Mouse (Mus musculus) heart, embryonic 12.5 days (tissue): Measurements from ENCODE around the gene Tmem179b. TPM values are rescaled to one million over a fixed set of nuclear protein-coding genes. Genes with fewer than 3 reads are reported as not detected.
A peak's percentile ranks its signal among the peaks of the same experiment; 100 is the strongest.

Source experiments
- ATAC-seq: fragments of 200-750 bp; cut with Nextera tagmentation; 2 replicates; pipeline ENCODE4 v1.8.0; 2017; ENCODE audit warnings: moderate TSS enrichment, moderate library complexity; ENCODE audit not compliant: insufficient number of reproducible peaks, low FRiP score
- H3K27ac ChIP-seq: fragments of 300-500 bp; sonication (generic); 2 replicates; pipeline ENCODE4 v1.5.1; 2016; ENCODE audit warnings: mild to moderate bottlenecking, moderate library complexity; ENCODE audit not compliant: poor library complexity, severe bottlenecking
- H3K27me3 ChIP-seq: fragments of 300-500 bp; sonication (generic); replicated peaks from 2 replicates; pipeline ENCODE4 v1.6.1; 2016; ENCODE audit warnings: mild to moderate bottlenecking, moderate library complexity
- H3K36me3 ChIP-seq: fragments of 300-500 bp; sonication (generic); 2 replicates; pipeline ENCODE4 v1.6.1; 2016; ENCODE audit warnings: mild to moderate bottlenecking, moderate library complexity
- H3K4me1 ChIP-seq: fragments of 300-500 bp; sonication (generic); replicated peaks from 2 replicates; pipeline ENCODE4 v1.6.1; 2016; ENCODE audit warnings: mild to moderate bottlenecking
- H3K4me2 ChIP-seq: fragments of 300-500 bp; sonication (generic); 2 replicates; pipeline ENCODE4 v1.6.1; 2016; ENCODE audit warnings: mild to moderate bottlenecking, moderate library complexity
- H3K4me3 ChIP-seq: fragments of 300-500 bp; sonication (generic); 2 replicates; pipeline ENCODE4 v1.5.1; 2016; ENCODE audit warnings: mild to moderate bottlenecking
- H3K9ac ChIP-seq: fragments of 300-500 bp; sonication (generic); 2 replicates; pipeline ENCODE4 v1.6.1; 2016; ENCODE audit warnings: mild to moderate bottlenecking, moderate library complexity
- H3K9me3 ChIP-seq: fragments of 300-500 bp; sonication (generic); replicated peaks from 2 replicates; pipeline ENCODE4 v1.6.1; 2016; ENCODE audit warnings: mild to moderate bottlenecking, moderate library complexity
- WGBS: fragments of 180-500 bp; shearing (Covaris S2); methylation state at CpG from one replicate; pipeline ENCODE4 v1.1.7; 2016; 5-methylcytosine and 5-hydroxymethylcytosine counted together
- microRNA-seq: library from miRNA; unstranded; fragments of <30 nt; microRNA quantifications from one replicate; pipeline ENCODE4, GENCODE M21; 2017
- polyA plus RNA-seq: library from polyadenylated mRNA; unstranded; fragments of >200 nt; fragmentation: Nextera tagmentation; extraction: Ambion mirVana; gene quantifications from 2 replicates; pipeline ENCODE4 v1.2.1, GENCODE M21; 2016

Tmem179b gene
- polyA plus RNA-seq, 1 experiment from 2014 or later = 51.9 TPM

- no peak for ATAC-seq
- Histone ChIP-seq H3K36me3 (peaks cover 27% of the 10 kb centered on the region), H3K9ac (no peak overlapping the region), H3K4me3 (no peak overlapping the region), H3K27me3 (no peaks in the 10 kb centered on the region), H3K4me2 (no peak overlapping the region), H3K4me1 (peaks cover 13% of the 10 kb centered on the region), H3K27ac (no peak overlapping the region), H3K9me3 (no peaks in the 10 kb centered on the region)
- whole genome bisulfite sequencing = 22% methylated on average over 5 of the region's 5 CpGs
These were observed 46.7 kb downstream of the Tmem179b start for GRCm38 (mm10) chr19:8727495-8728114.

GRCm38 (mm10) chr19:8726609-8727390 lies 47.5 kb downstream of the Tmem179b start:
- no peak overlapping the region for H3K9ac ChIP-seq
- H3K27me3 ChIP-seq = no peaks in the 10 kb centered on the region
- no peak overlapping the region for H3K4me3 ChIP-seq
- no peak for ATAC-seq
- no peaks in the 10 kb centered on the region for H3K9me3 ChIP-seq
- H3K4me2 ChIP-seq = no peak overlapping the region
- 24% methylated on average over 3 of the region's 3 CpGs for WGBS
- no peak overlapping the region for H3K27ac ChIP-seq
- H3K4me1 ChIP-seq = peaks cover 18% of the 10 kb centered on the region
- peaks cover 27% of the 10 kb centered on the region for H3K36me3 ChIP-seq

GRCm38 (mm10) chr19:8725081-8725613 lies 49.1 kb downstream of the Tmem179b start:
- H3K4me2 ChIP-seq = peak overlapping the region; percentile 83
- peaks cover 27% of the 10 kb centered on the region for H3K36me3 ChIP-seq
- WGBS = 50% methylated on average over 4 of the region's 4 CpGs
- no peaks in the 10 kb centered on the region for H3K9me3 ChIP-seq
- H3K27me3 ChIP-seq = no peaks in the 10 kb centered on the region
- H3K4me1 ChIP-seq = peaks cover 23% of the 10 kb centered on the region
- no peak for ATAC-seq
- H3K9ac ChIP-seq = peak overlapping the region; percentile 99
- peak overlapping the region; percentile 6; the same call in 1 of the 2 replicates for H3K27ac ChIP-seq
- H3K4me3 ChIP-seq = peak overlapping the region; percentile 89

GRCm38 (mm10) chr19:8724392-8724791 lies 49.9 kb downstream of the Tmem179b start:
- WGBS = 5% methylated on average over 2 of the region's 2 CpGs
- Histone ChIP-seq H3K27ac (0 out of 2 replicates have a peak overlapping the region, but pooled peaks have one; percentile 6), H3K4me1 (peaks cover 23% of the 10 kb centered on the region), H3K9ac (peak overlapping the region; percentile 99), H3K36me3 (peaks cover 27% of the 10 kb centered on the region), H3K27me3 (no peaks in the 10 kb centered on the region), H3K9me3 (no peaks in the 10 kb centered on the region), H3K4me2 (peak overlapping the region; percentile 83), H3K4me3 (peak overlapping the region; percentile 89)
- no peak for ATAC-seq

- Histone ChIP-seq H3K4me2 (peak overlapping the region; percentile 83), H3K27ac (peak overlapping the region; percentile 92), H3K9me3 (no peaks in the 10 kb centered on the region), H3K4me1 (peaks cover 23% of the 10 kb centered on the region), H3K36me3 (peaks cover 27% of the 10 kb centered on the region), H3K9ac (peak overlapping the region; percentile 99), H3K27me3 (no peaks in the 10 kb centered on the region), H3K4me3 (peak overlapping the region; percentile 89)
- ATAC-seq = no peak
- WGBS = under 1% methylated on average over 20 of the region's 20 CpGs
These were observed 50.5 kb downstream of the Tmem179b start for GRCm38 (mm10) chr19:8723574-8724346.

- Histone ChIP-seq H3K9ac (peak within 1 kb of the TSS; percentile 99), H3K27ac (peak within 1 kb of the TSS; percentile 98), H3K9me3 (no peaks in the 10 kb centered on the region), H3K4me1 (peaks cover 23% of the 10 kb centered on the region), H3K4me3 (peak within 1 kb of the TSS; percentile 89), H3K27me3 (no peaks in the 10 kb centered on the region), H3K36me3 (peaks cover 27% of the 10 kb centered on the region), H3K4me2 (peak within 1 kb of the TSS; percentile 83)
- WGBS = under 1% methylated on average over 50 of the region's 50 CpGs
- ATAC-seq = peak; percentile 95
These were observed 51.2 kb downstream of the Tmem179b start, which contains the start of gene Slc3a2 for GRCm38 (mm10) chr19:8722907-8723573. Gene Slc3a2, minus strand, starts transcription at chr19:8723369.

- H3K4me3 ChIP-seq = peak overlapping the region; percentile 89
- H3K27me3 ChIP-seq = no peaks in the 10 kb centered on the region
- H3K4me2 ChIP-seq = peak overlapping the region; percentile 67
- ATAC-seq = no peak
- WGBS = under 1% methylated on average over 5 of the region's 5 CpGs
- peaks cover 27% of the 10 kb centered on the region for H3K36me3 ChIP-seq
- peak overlapping the region; percentile 98 for H3K27ac ChIP-seq
- H3K4me1 ChIP-seq = peaks cover 23% of the 10 kb centered on the region
- H3K9ac ChIP-seq = peak overlapping the region; percentile 86
- H3K9me3 ChIP-seq = no peaks in the 10 kb centered on the region
These were observed 51.7 kb downstream of the Tmem179b start for GRCm38 (mm10) chr19:8722559-8722906.

Small RNAs within 50 kb of the gene (microRNA-seq; reads per million reads assigned to microRNA genes)
- not detected for gene Mir6992

Other genes starting within 250 kb of the Tmem179b start
- 0.05 TPM in 1 of 2 replicates, not detected in the other for gene Slc22a8, start 183.2 kb downstream of the Tmem179b start, polyA plus RNA-seq
- gene Slc22a6, start 156.4 kb downstream of the Tmem179b start, polyA plus RNA-seq = not detected in 2 replicates
- 0.05 TPM in 1 of 2 replicates, not detected in the other for gene Chrm1, start 110.7 kb downstream of the Tmem179b start, polyA plus RNA-seq
- gene Slc3a2, start 51.1 kb downstream of the Tmem179b start, polyA plus RNA-seq = 87.6 and 88.9 TPM in 2 replicates
- gene Wdr74, start 38.6 kb downstream of the Tmem179b start, polyA plus RNA-seq = 48.9 and 52.9 TPM in 2 replicates
- gene 1700092M07Rik, start 33.7 kb downstream of the Tmem179b start, polyA plus RNA-seq = 1.8 and 2.8 TPM in 2 replicates
- gene Stx5a, start 33.1 kb downstream of the Tmem179b start, polyA plus RNA-seq = 86.1 and 88.1 TPM in 2 replicates
- gene Nxf1, start 17.4 kb downstream of the Tmem179b start, polyA plus RNA-seq = 135 and 149 TPM in 2 replicates
- gene Tmem223, start 3.5 kb downstream of the Tmem179b start, polyA plus RNA-seq = 145 and 146 TPM in 2 replicates
- gene Taf6l, start 11.9 kb upstream of the Tmem179b start, polyA plus RNA-seq = 22.5 and 23.3 TPM in 2 replicates
- gene Polr2g, start 24.1 kb upstream of the Tmem179b start, polyA plus RNA-seq = 137 and 145 TPM in 2 replicates
- 3.8 and 4.1 TPM in 2 replicates for gene Zbtb3, start 28.1 kb upstream of the Tmem179b start, polyA plus RNA-seq
- gene Ttc9c, start 44.9 kb upstream of the Tmem179b start, polyA plus RNA-seq = 36.3 and 37.0 TPM in 2 replicates
- 3.8 TPM in 2 replicates for gene Hnrnpul2, start 45.5 kb upstream of the Tmem179b start, polyA plus RNA-seq
- gene AC129217.1, start 55.3 kb upstream of the Tmem179b start, polyA plus RNA-seq = not detected in 2 replicates
- 41.0 and 41.1 TPM in 2 replicates for gene Bscl2, start 63.0 kb upstream of the Tmem179b start, polyA plus RNA-seq
- 2.5 and 2.9 TPM in 2 replicates for gene Gng3, start 64.7 kb upstream of the Tmem179b start, polyA plus RNA-seq
- 0.77 and 0.78 TPM in 2 replicates for gene Lrrn4cl, start 76.3 kb upstream of the Tmem179b start, polyA plus RNA-seq
- 138 and 142 TPM in 2 replicates for gene Ubxn1, start 97.0 kb upstream of the Tmem179b start, polyA plus RNA-seq
- gene Uqcc3, start 106.5 kb upstream of the Tmem179b start, polyA plus RNA-seq = 52.7 and 60.6 TPM in 2 replicates
- gene Lbhd1, start 109.3 kb upstream of the Tmem179b start, polyA plus RNA-seq = 61.5 and 66.4 TPM in 2 replicates
- gene Gm49403, start 109.5 kb upstream of the Tmem179b start, polyA plus RNA-seq = not detected in 2 replicates
- gene 1810009A15Rik, start 114.4 kb upstream of the Tmem179b start, polyA plus RNA-seq = 64.2 and 64.5 TPM in 2 replicates
- gene Gm49416, start 114.5 kb upstream of the Tmem179b start, polyA plus RNA-seq = not detected in 2 replicates
- gene Ints5, start 118.5 kb upstream of the Tmem179b start, polyA plus RNA-seq = 28.9 and 30.1 TPM in 2 replicates
- gene Ganab, start 123.6 kb upstream of the Tmem179b start, polyA plus RNA-seq = 78.7 and 83.6 TPM in 2 replicates
- gene B3gat3, start 145.9 kb upstream of the Tmem179b start, polyA plus RNA-seq = 46.6 and 46.8 TPM in 2 replicates
- 2.4 and 2.5 TPM in 2 replicates for gene Rom1, start 154.9 kb upstream of the Tmem179b start, polyA plus RNA-seq
- gene Eml3, start 155.1 kb upstream of the Tmem179b start, polyA plus RNA-seq = 13.3 and 13.5 TPM in 2 replicates
- gene Mta2, start 167.4 kb upstream of the Tmem179b start, polyA plus RNA-seq = 106 and 115 TPM in 2 replicates
- gene Tut1, start 179.4 kb upstream of the Tmem179b start, polyA plus RNA-seq = 17.1 and 19.4 TPM in 2 replicates
- gene Eef1g, start 192.6 kb upstream of the Tmem179b start, polyA plus RNA-seq = 281 and 282 TPM in 2 replicates
- 26.0 and 27.1 TPM in 2 replicates for gene Ahnak, start 214.8 kb upstream of the Tmem179b start, polyA plus RNA-seq